Mouse (Mus musculus) neural tube, embryonic 14.5 days (tissue): ENCODE results near the gene Nrg4. TPM values are rescaled to one million over a fixed set of nuclear protein-coding genes. Genes with fewer than 3 reads are reported as not detected.
"Not testable (repeated sequence)": the region's sequence is repeated elsewhere in the genome, so short reads cannot be mapped to it uniquely, and the experiment has no call there.

Source experiments
- ATAC-seq: fragments of 200-750 bp; cut with Nextera tagmentation; 2 replicates; pipeline ENCODE4 v1.8.0; 2017; ENCODE audit warnings: low read depth, mild to moderate bottlenecking, moderate TSS enrichment, moderate library complexity
- H3K27ac ChIP-seq: fragments of 300-500 bp; sonication (generic); 2 replicates; pipeline ENCODE4 v1.5.1; 2014; ENCODE audit warnings: low read depth, mild to moderate bottlenecking, control low read depth, low read length, moderate library complexity, mixed read lengths
- H3K27me3 ChIP-seq: fragments of 300-500 bp; sonication (generic); 2 replicates; pipeline ENCODE4 v1.6.1; 2014; ENCODE audit warnings: low read length; ENCODE audit not compliant: control insufficient read depth, insufficient read depth
- H3K36me3 ChIP-seq: fragments of 300-500 bp; sonication (generic); 2 replicates; pipeline ENCODE4 v1.6.1; 2014; ENCODE audit warnings: low read length, mixed read lengths; ENCODE audit not compliant: control insufficient read depth, insufficient read depth
- H3K4me1 ChIP-seq: fragments of 300-500 bp; sonication (generic); 2 replicates; pipeline ENCODE4 v1.6.1; 2014; ENCODE audit warnings: low read length; ENCODE audit not compliant: control insufficient read depth, insufficient read depth
- H3K4me2 ChIP-seq: fragments of 300-500 bp; sonication (generic); 2 replicates; pipeline ENCODE4 v1.6.1; 2014; ENCODE audit warnings: mild to moderate bottlenecking, low read depth, low read length, control low read depth
- H3K4me3 ChIP-seq: fragments of 300-500 bp; sonication (generic); 2 replicates; pipeline ENCODE4 v1.5.1; 2014; ENCODE audit warnings: low read depth, low read length, control low read depth, mixed read lengths
- H3K9ac ChIP-seq: fragments of 300-500 bp; sonication (generic); replicated peaks from 2 replicates; pipeline ENCODE4 v1.6.1; 2014; ENCODE audit warnings: low read depth, mild to moderate bottlenecking, control low read depth, low read length, mixed read lengths
- H3K9me3 ChIP-seq: fragments of 300-500 bp; sonication (generic); 2 replicates; pipeline ENCODE4 v1.6.1; 2016; ENCODE audit warnings: low read length; ENCODE audit not compliant: control insufficient read depth
- WGBS: fragments of 180-500 bp; shearing (Covaris S2); extraction: QIAGEN DNeasy Blood & Tissue Kit; methylation state at CpG from one replicate; pipeline ENCODE4 v1.1.7; 2014; 5-methylcytosine and 5-hydroxymethylcytosine counted together
- polyA plus RNA-seq: library from polyadenylated mRNA; unstranded; fragments of >200 nt; fragmentation: Nextera tagmentation; extraction: Ambion mirVana; gene quantifications from 2 replicates; pipeline ENCODE4 v1.2.1, GENCODE M21; 2014

Gene Nrg4
- polyA plus RNA-seq, 1 experiment from 2014 or later: 2.8 TPM

DNA sequence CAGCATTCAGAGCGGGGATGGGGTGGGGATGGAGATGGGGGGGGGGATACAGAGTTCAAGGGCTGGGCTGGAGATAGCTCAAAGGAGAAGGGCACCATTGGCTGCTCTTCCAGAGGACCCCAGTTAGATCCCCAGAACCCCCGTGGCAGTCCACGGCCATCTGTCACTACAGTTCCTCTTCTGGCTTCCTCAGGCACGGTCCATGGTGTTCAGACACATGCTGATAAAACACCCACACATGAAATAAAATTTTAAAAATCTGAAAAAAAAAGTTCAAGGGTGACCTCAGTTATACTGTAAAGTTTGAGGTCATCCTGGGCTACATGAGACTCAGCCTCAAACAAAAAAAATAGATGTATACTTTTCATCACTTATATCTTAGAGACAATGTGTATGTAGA lies 78.2 kb downstream of the Nrg4 start:
- H3K9ac ChIP-seq: no peak overlapping the region
- H3K27ac ChIP-seq: no peak overlapping the region
- H3K36me3 ChIP-seq: no peaks in the 10 kb centered on the region
- H3K9me3 ChIP-seq: no peaks in the 10 kb centered on the region
- ATAC-seq: no peak
- H3K4me3 ChIP-seq: no peak overlapping the region
- no peak overlapping the region for H3K4me2 ChIP-seq
- no peaks in the 10 kb centered on the region for H3K27me3 ChIP-seq
- no peaks in the 10 kb centered on the region for H3K4me1 ChIP-seq
- WGBS: 78% methylated on average over 4 of the region's 4 CpGs

DNA sequence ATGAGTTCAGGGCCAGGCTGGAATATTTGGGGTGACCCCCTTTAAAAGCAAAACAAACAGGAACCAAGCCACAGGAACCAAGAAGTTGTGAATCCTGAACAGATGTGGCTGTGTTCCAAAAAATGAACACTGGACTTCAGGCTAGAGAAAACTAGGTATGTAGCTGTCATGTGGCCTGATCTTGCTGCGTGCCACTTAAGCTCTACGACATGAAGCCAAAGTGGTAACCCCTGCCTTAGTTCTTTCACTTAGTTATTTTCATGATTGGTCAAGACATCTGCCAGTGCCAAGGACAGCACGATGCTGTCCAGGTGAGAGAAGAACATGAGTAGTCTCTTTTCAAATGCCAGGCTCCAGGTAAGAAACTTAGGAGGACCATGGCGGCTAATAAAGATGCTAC lies 79.7 kb downstream of the Nrg4 start:
- WGBS: 95% methylated on average over 4 of the region's 4 CpGs
- Histone ChIP-seq H3K9ac (no peak overlapping the region), H3K36me3 (no peaks in the 10 kb centered on the region)

DNA sequence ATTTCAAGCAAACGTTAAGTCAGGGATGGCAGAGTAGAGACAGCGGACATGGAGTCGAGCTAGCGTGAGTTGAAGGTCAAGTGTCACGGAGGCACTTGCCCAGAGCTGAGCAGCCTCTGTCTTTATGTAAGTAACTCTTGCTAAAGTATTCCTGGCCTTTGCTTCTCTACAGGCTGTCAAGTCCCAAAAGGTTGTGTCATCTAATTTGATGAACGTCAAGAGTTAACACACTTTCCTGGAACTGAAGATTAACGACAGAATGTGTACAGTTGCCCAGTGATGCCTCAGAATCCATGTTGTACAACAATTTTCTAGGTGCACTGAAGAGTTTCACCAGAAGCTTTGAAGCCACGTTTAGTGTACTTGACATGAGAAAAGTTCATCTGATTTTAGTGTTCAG lies 80.2 kb downstream of the Nrg4 start:
- no peak overlapping the region for H3K4me2 ChIP-seq
- ATAC-seq: no peak
- WGBS: 78% methylated on average over 8 of the region's 8 CpGs
- H3K27me3 ChIP-seq: no peaks in the 10 kb centered on the region
- no peaks in the 10 kb centered on the region for H3K4me1 ChIP-seq
- H3K9ac ChIP-seq: no peak overlapping the region
- no peaks in the 10 kb centered on the region for H3K9me3 ChIP-seq
- no peaks in the 10 kb centered on the region for H3K36me3 ChIP-seq
- H3K4me3 ChIP-seq: no peak overlapping the region
- H3K27ac ChIP-seq: no peak overlapping the region

More for the DNA sequence above, 79.7 kb downstream of the Nrg4 start:
- Histone ChIP-seq H3K9me3 (no peaks in the 10 kb centered on the region), H3K27ac (no peak overlapping the region), H3K4me2 (no peak overlapping the region), H3K4me3 (no peak overlapping the region), H3K27me3 (no peaks in the 10 kb centered on the region), H3K4me1 (no peaks in the 10 kb centered on the region)
- no peak for ATAC-seq

DNA sequence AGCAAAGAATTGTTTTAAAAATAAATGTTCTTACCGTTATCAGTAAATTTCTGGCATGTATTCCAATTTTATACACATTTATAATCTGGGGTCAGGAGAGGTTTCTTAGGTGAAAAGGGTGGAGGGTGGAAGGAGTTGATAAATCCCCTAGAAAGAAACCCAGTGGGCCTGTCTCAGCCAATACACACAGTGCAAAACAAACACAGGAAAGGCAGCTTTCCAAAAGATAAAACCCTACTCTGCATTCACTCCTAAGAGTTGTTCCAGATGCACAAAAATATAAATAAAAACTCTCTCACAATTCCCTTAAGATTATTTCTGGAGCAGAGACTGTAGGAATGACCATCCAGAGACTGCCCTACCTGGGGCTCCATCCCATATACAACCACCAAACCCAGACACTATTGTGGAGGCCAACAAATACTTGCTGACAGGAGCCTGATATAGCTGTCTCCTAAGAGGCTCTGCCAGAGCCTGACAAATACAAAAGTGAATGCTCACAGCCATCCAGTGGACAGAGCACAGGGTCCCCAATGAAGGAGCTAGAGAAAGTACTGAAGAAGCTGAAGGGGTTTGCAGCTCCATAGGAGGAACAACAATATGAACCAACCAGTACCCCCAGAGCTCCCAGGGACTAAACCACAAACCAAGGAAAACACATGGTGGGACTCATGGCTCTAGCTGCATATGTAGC lies 81.4 kb downstream of the Nrg4 start:
- 94% methylated on average over 1 of the region's 1 CpGs for WGBS
- H3K27ac ChIP-seq: not testable (repeated sequence)

DNA sequence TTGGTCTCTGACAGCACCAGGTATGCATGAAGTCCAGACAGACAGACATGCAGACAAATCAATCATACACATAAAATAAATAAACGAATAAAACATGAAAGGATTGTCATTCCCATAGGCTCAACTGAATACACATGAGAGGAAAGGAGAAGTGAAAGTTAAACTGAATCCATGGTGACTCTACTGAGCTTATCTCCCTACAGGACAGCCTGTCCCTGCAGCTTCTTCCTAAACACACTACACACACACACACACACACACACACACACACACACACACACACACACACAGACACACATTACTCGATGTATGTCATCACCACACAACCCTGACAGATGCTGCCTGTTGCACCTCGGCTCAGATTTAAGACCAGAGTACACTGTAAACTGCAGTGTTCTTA lies 82.6 kb downstream of the Nrg4 start:
- Histone ChIP-seq H3K36me3 (no peaks in the 10 kb centered on the region), H3K27me3 (no peaks in the 10 kb centered on the region), H3K9me3 (no peaks in the 10 kb centered on the region), H3K27ac (no peak overlapping the region), H3K4me2 (no peak overlapping the region), H3K4me1 (no peaks in the 10 kb centered on the region), H3K9ac (no peak overlapping the region), H3K4me3 (no peak overlapping the region)
- 75% methylated on average over 3 of the region's 3 CpGs for WGBS
- no peak for ATAC-seq

More for the DNA sequence above, 81.4 kb downstream of the Nrg4 start:
- not testable (repeated sequence) for H3K36me3 ChIP-seq, ATAC-seq, H3K9me3 ChIP-seq, H3K4me1 ChIP-seq, H3K4me3 ChIP-seq, H3K27me3 ChIP-seq, H3K4me2 ChIP-seq, H3K9ac ChIP-seq

DNA sequence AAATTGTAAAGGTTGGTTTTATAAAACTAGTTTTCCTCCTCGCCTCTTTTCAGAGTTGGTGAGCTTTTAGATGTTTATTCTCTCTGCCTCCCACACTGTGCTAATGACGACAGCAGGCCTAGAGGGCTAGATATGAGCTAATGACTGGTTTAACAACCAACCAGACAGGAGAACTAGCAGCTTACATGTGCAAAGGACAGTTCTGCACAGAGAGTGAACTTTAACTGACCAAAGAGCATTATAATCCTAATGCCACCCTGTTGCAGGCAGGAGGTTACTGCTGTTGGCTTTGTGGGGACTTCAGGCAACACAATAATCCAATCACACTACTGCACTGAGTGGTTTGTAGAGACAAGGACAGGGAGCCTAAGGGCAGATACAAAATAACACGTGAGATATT lies 83.4 kb downstream of the Nrg4 start:
- Histone ChIP-seq H3K36me3 (no peaks in the 10 kb centered on the region), H3K9me3 (no peaks in the 10 kb centered on the region), H3K4me1 (no peaks in the 10 kb centered on the region), H3K4me3 (no peak overlapping the region), H3K9ac (no peak overlapping the region), H3K4me2 (no peak overlapping the region), H3K27me3 (no peaks in the 10 kb centered on the region), H3K27ac (no peak overlapping the region)
- WGBS: 86% methylated on average over 3 of the region's 3 CpGs
- ATAC-seq: no peak

DNA sequence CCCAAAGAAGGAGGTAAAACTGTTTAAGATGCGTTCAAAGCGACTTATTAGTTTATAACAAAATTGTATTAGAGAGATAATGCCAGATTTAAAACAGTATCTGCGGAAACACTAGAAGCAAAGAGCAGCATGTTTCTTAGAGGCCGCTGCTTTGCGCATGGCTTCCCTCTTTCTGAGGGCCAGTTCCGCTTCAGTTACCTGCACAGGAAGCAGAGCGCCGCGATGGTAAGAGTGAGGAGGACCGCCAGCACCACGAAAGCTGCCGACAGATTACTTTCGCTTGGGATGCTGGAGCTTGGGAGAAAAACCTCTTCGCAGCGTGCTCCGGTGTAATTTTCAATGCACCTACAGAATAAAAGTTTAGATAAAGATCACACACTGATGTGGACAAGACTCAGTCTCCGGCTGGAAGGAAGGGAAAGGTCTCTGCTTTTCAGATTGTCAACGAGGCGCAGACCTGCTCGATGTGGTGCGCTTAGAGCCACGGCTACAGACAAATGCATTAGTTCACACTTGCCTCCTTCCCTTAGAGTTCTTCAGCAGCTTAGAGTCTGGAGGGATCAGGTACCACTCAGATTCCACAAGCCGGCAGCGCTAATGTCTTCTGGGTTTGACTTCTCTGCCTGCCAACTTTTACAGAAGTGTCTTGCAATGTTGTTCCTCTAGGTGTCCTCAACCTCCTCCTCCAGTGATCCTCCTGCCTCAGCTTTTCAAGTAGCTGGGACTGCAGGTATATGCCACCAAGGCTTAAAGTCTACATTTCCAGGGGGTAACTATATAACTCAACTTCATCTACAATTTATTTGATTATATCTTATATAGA lies 84.6 kb downstream of the Nrg4 start:
- WGBS: 45% methylated on average over 24 of the region's 24 CpGs
- Histone ChIP-seq H3K36me3 (no peaks in the 10 kb centered on the region), H3K27me3 (no peaks in the 10 kb centered on the region), H3K27ac (no peak overlapping the region), H3K9me3 (no peaks in the 10 kb centered on the region), H3K4me3 (no peak overlapping the region), H3K4me1 (no peaks in the 10 kb centered on the region), H3K9ac (no peak overlapping the region), H3K4me2 (0 out of 2 replicates have a peak overlapping the region, but pooled peaks have one; percentile 26)
- no peak for ATAC-seq

DNA sequence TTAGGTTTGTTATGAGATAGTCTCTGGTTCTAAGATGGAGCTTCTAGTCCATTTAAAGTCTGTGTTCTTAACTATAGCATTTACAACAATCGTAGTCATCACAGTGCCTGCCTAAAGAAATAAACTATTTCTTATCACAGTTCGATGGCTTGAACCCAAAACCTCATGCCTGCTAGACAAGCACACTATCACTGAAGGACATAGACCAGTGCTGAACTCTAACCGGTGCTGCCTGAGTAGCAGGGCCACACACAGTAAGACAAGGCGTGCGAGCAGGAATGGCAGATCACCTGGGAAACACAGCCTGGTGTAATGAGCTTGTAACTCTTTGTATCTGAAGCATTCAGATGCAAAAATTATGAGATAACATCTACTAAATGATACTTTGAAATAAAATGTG lies 85.8 kb downstream of the Nrg4 start:
- Histone ChIP-seq H3K9me3 (no peaks in the 10 kb centered on the region), H3K4me1 (no peaks in the 10 kb centered on the region), H3K9ac (no peak overlapping the region), H3K27ac (no peak overlapping the region), H3K4me2 (no peak overlapping the region), H3K36me3 (no peaks in the 10 kb centered on the region), H3K27me3 (no peaks in the 10 kb centered on the region), H3K4me3 (no peak overlapping the region)
- ATAC-seq: no peak
- 87% methylated on average over 5 of the region's 5 CpGs for WGBS
